Mouse (Mus musculus): Measurements from ENCODE around the gene Rrp36. TPM values are rescaled to one million over a fixed set of nuclear protein-coding genes. Genes with fewer than 3 reads are reported as not detected.

Rrp36 gene
- total RNA-seq, 4 experiments from 2014 or later = 10.5 to 13.7 (median 12.4) TPM

DNA sequence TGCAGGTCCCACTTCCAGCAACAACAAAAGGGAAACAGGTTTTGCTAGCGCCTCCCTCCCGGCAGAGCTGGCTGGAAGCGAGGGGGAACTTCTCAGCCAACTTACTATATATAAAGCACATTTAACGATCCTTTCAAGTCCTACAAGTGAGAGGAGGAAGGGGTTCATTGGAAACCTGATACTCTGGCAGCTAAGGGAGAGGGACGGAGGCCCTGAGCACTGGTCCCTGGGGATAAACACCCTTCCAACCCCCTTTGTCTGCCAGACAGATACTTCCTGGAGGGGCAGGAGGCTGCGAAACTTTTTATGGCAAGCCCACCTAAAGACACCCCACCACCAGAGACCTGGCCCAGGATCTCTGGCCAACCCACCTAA, 55.8 kb downstream of the Rrp36 start:
- no peak for DNase-seq (ENCODE audit: low spot score)

DNA sequence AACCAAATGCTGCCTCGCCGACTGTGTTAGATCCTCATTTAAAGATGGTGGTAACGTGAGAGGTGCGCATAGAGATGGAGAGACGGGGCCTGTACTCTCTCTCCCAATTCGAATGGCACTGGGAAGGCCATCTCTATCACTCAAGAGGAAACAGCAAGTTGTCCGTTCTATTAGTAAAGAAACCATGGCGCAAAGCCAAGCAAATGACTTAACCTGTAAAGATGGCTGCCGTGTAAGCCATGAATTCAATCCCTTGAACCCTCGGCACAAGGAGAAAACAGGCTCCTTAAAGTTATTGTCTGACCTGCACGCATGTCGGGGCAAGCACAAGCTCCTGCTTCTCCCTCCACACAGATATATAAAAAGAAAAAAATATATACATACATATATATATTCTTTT, 56.4 kb downstream of the Rrp36 start:
- no peak for DNase-seq (ENCODE audit: low spot score)

Other genes starting within 250 kb of the Rrp36 start
- gene Crip3, start 245.4 kb downstream of the Rrp36 start, total RNA-seq (2022) = 1 to 10 TPM in 1 of 4 experiments, under 1 TPM in 3; 0.54 to 1.0 (median 0.88) TPM
- not detected for gene Slc22a7, start 235.9 kb downstream of the Rrp36 start, total RNA-seq (2022)
- under 1 TPM; 0.11 to 0.41 (median 0.24) TPM for gene Ttbk1, start 186.7 kb downstream of the Rrp36 start, total RNA-seq (2022)
- 1 to 10 TPM; 1.7 to 2.2 (median 1.8) TPM for gene Dnph1, start 177.6 kb downstream of the Rrp36 start, total RNA-seq (2022)
- 10 to 100 TPM; 22.7 to 28.0 (median 24.9) TPM for gene Cul9, start 128.0 kb downstream of the Rrp36 start, total RNA-seq (2022)
- gene Srf, start 118.2 kb downstream of the Rrp36 start, total RNA-seq (2022) = 100 to 1,000 TPM in 2 of 4 experiments, 10 to 100 TPM in 2; 84.1 to 121 (median 98.6) TPM
- gene Ptk7, start 44.8 kb downstream of the Rrp36 start, total RNA-seq (2022) = 1 to 10 TPM; 1.8 to 3.5 (median 2.1) TPM
- 10 to 100 TPM; 27.5 to 29.1 (median 28.5) TPM for gene Klc4, start 28.3 kb downstream of the Rrp36 start, total RNA-seq (2022)
- 100 to 1,000 TPM; 115 to 133 (median 125) TPM for gene Mrpl2, start 28.1 kb downstream of the Rrp36 start, total RNA-seq (2022)
- 10 to 100 TPM; 16.5 to 21.2 (median 18.7) TPM for gene Cul7, start 24.0 kb downstream of the Rrp36 start, total RNA-seq (2022)
- 10 to 100 TPM; 47.1 to 52.5 (median 51.6) TPM for gene Mea1, start 4.4 kb upstream of the Rrp36 start, total RNA-seq (2022)
- 10 to 100 TPM; 53.8 to 65.7 (median 61.5) TPM for gene Klhdc3, start 6.6 kb upstream of the Rrp36 start, total RNA-seq (2022)
- 10 to 100 TPM; 25.1 to 31.0 (median 28.6) TPM for gene Ppp2r5d, start 30.8 kb upstream of the Rrp36 start, total RNA-seq (2022)
- gene Pex6, start 37.1 kb upstream of the Rrp36 start, total RNA-seq (2022) = 10 to 100 TPM; 34.4 to 37.4 (median 35.7) TPM
- 1 to 10 TPM; 2.6 to 7.2 (median 3.4) TPM for gene Gnmt, start 54.8 kb upstream of the Rrp36 start, total RNA-seq (2022)
- 10 to 100 TPM; 17.2 to 22.1 (median 18.4) TPM for gene Cnpy3, start 77.9 kb upstream of the Rrp36 start, total RNA-seq (2022)
- not detected for gene Ptcra, start 89.4 kb upstream of the Rrp36 start, total RNA-seq (2022)
- 10 to 100 TPM; 24.2 to 33.2 (median 28.9) TPM for gene 2310039H08Rik, start 98.3 kb upstream of the Rrp36 start, total RNA-seq (2022)
- 10 to 100 TPM; 43.9 to 58.6 (median 52.8) TPM for gene Rpl7l1, start 108.3 kb upstream of the Rrp36 start, total RNA-seq (2022)
- 10 to 100 TPM; 12.8 to 15.3 (median 14.4) TPM for gene Bicral, start 184.1 kb upstream of the Rrp36 start, total RNA-seq (2022)
- gene Tbcc, start 216.3 kb upstream of the Rrp36 start, total RNA-seq (2022) = 10 to 100 TPM; 15.4 to 18.6 (median 17.3) TPM
- gene Prph2, start 236.1 kb upstream of the Rrp36 start, total RNA-seq (2022) = not detected